Mouse (Mus musculus) right cerebral cortex, postnatal 10 days (tissue): Measurements from ENCODE around the gene Zfp708.
A peak's percentile ranks its signal among the peaks of the same experiment; 100 is the strongest.
"Not testable (repeated sequence)": the region's sequence is repeated elsewhere in the genome, so short reads cannot be mapped to it uniquely, and the experiment has no call there.

Source experiments
- DNase-seq, 2 experiments: peaks; one replicate each; pipeline ENCODE4 v3.0.0; 2021; ENCODE audit warnings: low spot score in 2 of 2

The Zfp708 gene

GRCm38 (mm10) chr13:67097876-67098275 lies at the start of gene Zfp708:
Zfp708 (minus strand) TSS chr13:67097976.
- no peak for DNase-seq

DNA sequence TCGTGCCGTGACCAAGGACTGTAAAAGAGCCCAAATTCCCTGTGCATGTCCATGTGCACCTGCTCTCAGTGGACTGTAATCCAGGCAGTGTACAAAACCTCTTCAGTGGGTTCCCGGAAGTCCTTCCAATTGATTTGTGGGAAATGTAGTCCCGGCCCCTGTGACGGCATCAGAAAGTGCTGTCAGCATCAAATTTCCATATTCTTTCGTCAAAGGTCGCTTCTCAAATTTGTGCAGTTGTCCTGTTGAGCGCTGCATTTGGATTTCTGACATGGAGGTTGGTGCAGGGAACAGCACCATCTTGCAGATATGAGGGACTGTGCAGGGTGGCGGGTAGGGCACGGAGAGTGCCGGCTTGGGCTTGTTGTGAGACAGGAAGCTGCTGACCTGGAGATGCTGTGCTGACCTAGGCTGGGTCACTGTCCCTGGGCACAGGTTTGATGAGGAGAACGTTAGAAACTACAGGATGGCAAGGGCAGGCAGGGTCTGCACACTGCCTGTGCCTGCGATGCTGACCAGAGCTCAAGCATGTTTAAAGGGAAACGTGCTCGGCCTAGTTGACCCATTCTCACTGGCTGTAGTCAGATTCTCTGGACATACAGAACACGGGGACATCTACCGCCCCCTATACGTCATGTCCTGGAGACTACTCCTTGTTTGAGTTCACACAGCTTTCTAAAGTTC lies 30.4 kb upstream of the Zfp708 start:
- peak; percentile 91 to 94 for DNase-seq

GRCm38 (mm10) chr13:67127507-67127906 lies 29.7 kb upstream of the Zfp708 start:
- DNase-seq: not testable (repeated sequence)

DNA sequence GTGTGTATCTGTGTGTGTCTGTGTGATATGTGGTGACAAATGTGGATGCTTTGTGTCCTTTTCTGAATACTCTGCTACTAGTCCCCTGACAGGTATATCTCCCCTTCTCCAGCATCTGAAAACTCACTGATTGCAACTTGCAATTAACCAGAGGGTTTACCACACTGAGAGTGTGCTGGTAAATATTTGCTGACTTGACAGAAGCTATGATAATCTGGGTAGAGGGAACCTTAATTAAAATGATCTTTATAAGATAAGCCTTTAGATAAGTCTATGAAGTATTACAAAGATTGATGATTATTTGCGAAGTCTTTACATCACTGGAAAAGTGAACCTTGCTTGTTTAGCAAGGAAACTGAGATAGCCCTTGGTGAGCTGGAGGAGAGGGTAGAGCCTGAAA lies 26.7 kb upstream of the Zfp708 start:
- no peak for DNase-seq

GRCm38 (mm10) chr13:67121360-67121759 lies 23.6 kb upstream of the Zfp708 start, which contains the start of gene Zfp759:
Zfp759 (plus strand) TSS chr13:67121660.
- not testable (repeated sequence) for DNase-seq

DNA sequence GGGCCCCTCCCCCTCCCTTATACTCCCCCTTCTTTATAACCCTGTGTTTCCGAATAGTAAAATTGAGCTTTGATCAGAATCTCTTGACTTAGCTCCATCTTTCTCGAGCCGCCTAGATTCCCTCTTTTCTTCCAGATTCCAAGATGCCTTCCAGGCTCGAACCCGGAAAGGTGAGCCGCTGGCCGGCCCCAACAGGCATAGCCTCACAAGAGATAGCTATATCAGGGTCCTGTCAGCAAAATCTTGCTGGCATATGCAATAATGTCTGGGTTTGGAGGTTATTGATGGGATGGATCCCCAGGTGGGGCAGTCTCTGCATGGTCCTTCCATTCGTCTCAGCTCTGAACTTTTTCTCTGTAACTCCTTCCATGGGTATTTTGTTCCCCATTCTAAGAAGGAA lies 18.4 kb upstream of the Zfp708 start, which contains the start of gene Rslcan18:
Gene Rslcan18 (minus strand): TSS at position 101 of the 400 bp plus-strand sequence.
- DNase-seq: not testable (repeated sequence)

- no peak for DNase-seq
These were observed 15.5 kb upstream of the Zfp708 start for GRCm38 (mm10) chr13:67113287-67113686.

- DNase-seq: peak; percentile 27 to 29
These were observed 14.3 kb upstream of the Zfp708 start for GRCm38 (mm10) chr13:67112096-67112495.

- peak in 1 of 2 experiments; percentile 52 for DNase-seq
These were observed 11.0 kb upstream of the Zfp708 start for GRCm38 (mm10) chr13:67108821-67109206.

- DNase-seq: peak; percentile 95 to 96
These were observed 10.5 kb upstream of the Zfp708 start, which contains the start of gene Gm28557 for GRCm38 (mm10) chr13:67108194-67108820. Gm28557 (minus strand) TSS chr13:67108604.

DNA sequence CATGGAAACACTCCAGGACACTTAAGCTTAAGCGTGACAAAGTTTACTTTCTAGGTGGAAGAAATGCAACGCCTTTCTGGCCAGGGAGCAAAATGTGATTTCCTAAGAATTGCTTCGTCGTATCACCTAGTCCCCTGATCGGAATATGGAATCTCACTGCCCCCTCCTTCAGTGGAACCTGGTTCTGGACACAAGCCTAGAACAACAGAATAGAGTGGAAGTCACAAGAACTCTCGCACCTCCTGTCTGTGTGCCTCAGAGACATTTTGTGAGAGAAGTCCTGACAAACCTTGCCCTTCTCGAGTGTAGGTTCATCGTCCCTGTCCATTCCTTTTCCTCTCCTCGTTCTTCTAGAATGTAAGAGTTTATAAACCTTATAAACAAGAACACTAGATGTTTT lies 9.9 kb upstream of the Zfp708 start:
- DNase-seq: no peak

DNA sequence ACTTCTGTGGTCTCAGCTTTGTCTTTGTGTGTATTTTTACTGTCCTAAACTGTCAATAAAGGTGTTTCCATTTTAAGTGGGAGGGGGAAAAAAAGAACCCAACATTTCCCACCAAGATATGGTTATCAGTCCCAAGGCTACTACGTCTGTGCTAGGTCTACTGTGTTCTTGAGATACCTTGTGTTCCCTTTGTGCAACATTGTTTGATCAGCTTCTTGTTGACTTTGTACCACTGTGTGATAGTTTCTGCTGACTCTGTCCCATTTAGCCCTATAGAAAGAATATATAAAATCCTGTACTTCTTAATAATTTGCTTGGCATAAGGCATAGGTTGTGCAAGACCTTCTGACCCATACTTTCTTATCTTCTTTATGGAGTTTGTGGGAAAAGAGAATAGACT lies 7.6 kb downstream of the Zfp708 start:
- DNase-seq: no peak

- no peak for DNase-seq
These were observed 15.8 kb downstream of the Zfp708 start for GRCm38 (mm10) chr13:67081946-67082345.

GRCm38 (mm10) chr13:67081142-67081713 lies 16.5 kb downstream of the Zfp708 start:
- peak; percentile 73 to 84 for DNase-seq

DNA sequence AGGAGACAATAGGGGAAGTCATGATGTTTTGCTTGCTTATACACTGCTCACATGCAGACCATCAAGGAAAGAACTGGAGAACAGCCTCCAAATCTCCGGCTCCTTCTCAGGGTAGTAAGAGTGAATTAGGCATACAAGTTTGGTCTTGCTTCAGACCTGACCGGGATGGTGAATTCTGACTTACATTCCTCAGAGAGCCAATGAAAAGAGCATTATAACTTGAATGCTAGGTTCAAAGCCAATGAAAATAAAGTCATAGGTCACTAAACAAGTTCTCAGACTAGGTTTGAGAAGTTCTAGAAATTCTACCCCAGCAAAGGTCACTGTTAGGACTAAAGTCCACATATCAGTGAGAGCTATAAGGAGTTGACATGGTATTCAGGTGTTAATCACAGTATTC lies 20.5 kb downstream of the Zfp708 start:
- DNase-seq: no peak

DNA sequence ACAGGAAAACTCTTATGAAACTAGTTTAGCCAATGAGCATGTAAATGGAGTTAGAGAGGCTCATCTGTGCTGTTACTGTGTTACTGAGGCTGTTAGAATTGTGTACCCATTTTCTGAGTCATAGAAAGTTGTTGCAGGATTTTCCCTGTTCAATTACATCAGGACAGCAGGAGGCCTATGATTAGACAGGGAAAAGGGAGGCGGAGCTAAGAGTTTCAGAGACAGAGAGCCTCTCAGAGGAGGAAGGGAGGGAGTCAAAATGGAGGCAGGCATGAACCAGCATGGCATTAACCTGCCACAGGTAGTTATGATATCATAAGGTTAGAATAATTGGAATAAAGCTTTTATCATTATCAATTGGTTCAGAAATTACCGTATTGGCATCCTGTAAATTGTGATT lies 25.0 kb downstream of the Zfp708 start:
- no peak for DNase-seq

DNA sequence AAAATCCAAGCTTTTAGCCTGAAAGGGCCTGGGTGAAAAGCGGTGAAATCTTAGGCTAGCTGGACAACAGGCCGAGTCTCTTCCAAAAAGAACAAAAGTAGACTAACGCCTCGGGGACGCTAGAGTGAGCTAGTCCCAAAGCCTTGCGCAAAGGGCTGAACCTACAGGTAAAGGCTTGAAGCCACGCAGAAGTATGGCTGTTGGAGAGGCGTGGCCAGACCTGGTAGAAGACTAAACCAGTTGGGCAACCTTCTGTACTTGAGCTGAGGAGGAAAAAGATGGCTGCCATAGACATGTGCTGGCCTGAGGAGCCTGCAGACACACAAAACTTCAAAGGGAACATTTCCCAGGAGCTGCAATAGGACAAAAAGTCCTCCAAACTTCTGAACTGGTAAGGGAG lies 32.4 kb downstream of the Zfp708 start:
- DNase-seq: no peak

- no peak for DNase-seq
These were observed 35.3 kb downstream of the Zfp708 start for GRCm38 (mm10) chr13:67062427-67062826.

DNA sequence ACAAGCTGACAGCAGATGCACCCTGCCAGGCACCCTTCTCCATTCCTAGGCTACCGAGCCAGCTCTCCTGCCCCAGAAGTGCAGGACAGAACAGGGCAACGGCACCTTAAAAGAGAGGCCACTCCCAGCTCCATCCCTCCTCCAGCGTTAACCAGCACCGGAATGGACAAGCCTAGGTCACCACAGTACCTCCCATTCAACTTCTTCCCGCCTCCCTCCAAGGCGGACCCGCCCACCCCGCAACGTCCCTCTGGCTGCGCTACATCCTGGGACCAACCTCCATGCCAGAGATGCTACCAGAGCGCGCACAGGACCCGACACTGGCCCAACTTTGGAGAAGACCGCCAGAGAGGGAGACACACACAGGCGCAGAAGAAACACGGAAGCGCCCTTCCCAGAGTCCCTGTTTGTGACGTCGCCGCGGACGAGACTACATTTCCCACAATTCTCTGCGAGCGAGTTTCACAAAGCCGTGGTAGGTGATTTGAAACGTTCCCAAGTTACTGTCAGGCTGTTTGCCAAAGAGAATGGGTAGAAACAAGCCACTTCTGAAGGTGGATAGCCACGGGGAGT lies 36.9 kb downstream of the Zfp708 start, which contains the start of gene Zfp712:
Gene Zfp712 (minus strand): TSS at position 385 of the 573 bp plus-strand sequence.
- DNase-seq: peak; percentile 95 to 96

DNA sequence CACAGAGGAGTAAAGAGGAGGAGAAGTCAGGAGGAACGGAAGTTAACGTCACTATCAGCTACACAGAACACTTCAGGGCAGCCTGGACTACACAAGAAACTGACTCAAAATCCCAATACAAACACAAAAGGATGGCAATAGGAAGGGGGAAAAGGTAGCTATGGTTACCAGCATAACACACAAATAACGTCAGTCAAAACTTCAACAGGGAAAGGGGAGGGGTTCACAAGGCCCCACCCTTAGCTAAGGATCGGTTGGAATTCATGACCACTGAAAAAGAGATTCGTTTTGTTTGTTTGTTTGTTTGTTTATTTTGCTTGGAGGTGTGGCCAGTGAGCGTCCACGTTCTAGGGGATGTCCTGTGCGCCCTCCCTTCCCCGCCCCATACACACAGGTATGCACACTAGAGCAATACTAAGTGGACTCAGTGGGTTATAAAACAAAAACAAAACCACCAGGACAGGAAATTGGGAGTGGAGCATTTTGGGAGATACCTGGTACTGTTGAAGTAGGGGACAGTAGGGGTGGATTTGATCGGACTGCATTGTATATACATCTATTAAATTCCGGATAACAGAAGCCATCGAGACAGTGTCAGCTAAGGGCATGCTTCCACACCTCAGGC lies 37.5 kb downstream of the Zfp708 start:
- DNase-seq: no peak
